Mouse (Mus musculus): ENCODE data around the gene Med20. TPM values are rescaled to one million over a fixed set of nuclear protein-coding genes. Genes with fewer than 3 reads are reported as not detected.

The Med20 gene
- total and polyA plus RNA-seq, 3 experiments: 45.7 to 62.6 TPM; not detected in 1

- peak; percentile 60 for DNase-seq (ENCODE audit: low read depth, low spot score)
- Histone ChIP-seq H3K4me1 (ENCODE audit: control insufficient read depth in 1 of 2, insufficient read depth in 2 of 2, low read length in 2 of 2) (peaks cover 20 to 61% of the 10 kb centered on the region in 2 experiments), H3K27me3 (ENCODE audit: control insufficient read depth in 1 of 2, insufficient read depth in 2 of 2, low read length in 2 of 2) (no peaks in the 10 kb centered on the region), H3K27ac (ENCODE audit: control insufficient read depth, low read depth, low read length) (peak overlapping the region; percentile 98), H3K9ac (ENCODE audit: control insufficient read depth, low read depth, low read length, poor library complexity, severe bottlenecking) (peak overlapping the region; percentile 92), H3K9me3 (replicated peaks; ENCODE audit: insufficient read depth, low read length) (no peaks in the 10 kb centered on the region), H3K4me3 (ENCODE audit: control insufficient read depth in 1 of 2, insufficient read depth in 1 of 2, low read depth in 2 of 2, low read length in 2 of 2) (peak overlapping the region; percentile 86 to 96), H3K79me2 (ENCODE audit: control insufficient read depth, insufficient read depth, low read length, poor library complexity) (peaks cover 28% of the 10 kb centered on the region), H3K36me3 (ENCODE audit: control insufficient read depth in 1 of 2, insufficient read depth in 2 of 2, low read length in 2 of 2) (peaks cover 0 to 53% of the 10 kb centered on the region in 2 experiments; a peak in 2 of 4 replicates)
- peak; percentile 38; the same call in 1 of the 2 replicates for TF ChIP-seq MXI1 (IDR thresholded peaks at IDR 0.05; ENCODE audit: low read depth, low read length)
- no peak for TF ChIP-seq ELF1 (IDR thresholded peaks at IDR 0.05; ENCODE audit: low read depth, low read length)
- no peak; the same call in 1 of the 2 replicates for TF ChIP-seq CHD1 (IDR thresholded peaks at IDR 0.05; ENCODE audit: low read depth, low read length)
- no peak for TF ChIP-seq ETS1 (IDR thresholded peaks at IDR 0.05; ENCODE audit: low read depth, low read length)
- TF ChIP-seq BHLHE40 (IDR thresholded peaks at IDR 0.05; ENCODE audit: borderline replicate concordance, low read depth, low read length): peak; percentile 18; the same call in 1 of the 2 replicates
- TF ChIP-seq EP300 (IDR thresholded peaks at IDR 0.05; ENCODE audit: low read depth in 1 of 2, low read length in 2 of 2): peak in 1 of 2 experiments; percentile 5; a peak in 1 of 4 replicates
These were observed 17.0 kb upstream of the Med20 start for GRCm38 (mm10) chr17:47594183-47594968.

- Histone ChIP-seq H3K4me1 (ENCODE audit: control insufficient read depth in 1 of 2, insufficient read depth in 2 of 2, low read length in 2 of 2) (peaks cover 20 to 67% of the 10 kb centered on the region in 2 experiments), H3K9ac (ENCODE audit: control insufficient read depth, low read depth, low read length, poor library complexity, severe bottlenecking) (peak overlapping the region; percentile 92), H3K9me3 (replicated peaks; ENCODE audit: insufficient read depth, low read length) (no peaks in the 10 kb centered on the region), H3K36me3 (ENCODE audit: control insufficient read depth in 1 of 2, insufficient read depth in 2 of 2, low read length in 2 of 2) (peaks cover 0 to 58% of the 10 kb centered on the region in 2 experiments; a peak in 2 of 4 replicates), H3K27ac (ENCODE audit: control insufficient read depth, low read depth, low read length) (peak overlapping the region; percentile 98), H3K79me2 (ENCODE audit: control insufficient read depth, insufficient read depth, low read length, poor library complexity) (peaks cover 28% of the 10 kb centered on the region), H3K4me3 (ENCODE audit: control insufficient read depth in 1 of 2, insufficient read depth in 1 of 2, low read depth in 2 of 2, low read length in 2 of 2) (peak overlapping the region; percentile 86 to 96), H3K27me3 (ENCODE audit: control insufficient read depth in 1 of 2, insufficient read depth in 2 of 2, low read length in 2 of 2) (no peaks in the 10 kb centered on the region)
- DNase-seq (ENCODE audit: low read depth, low spot score): peak; percentile 51
- TF ChIP-seq MEF2A (IDR thresholded peaks at IDR 0.05; ENCODE audit: extremely low read depth, insufficient replicate concordance, low read depth, low read length, poor library complexity, severe bottlenecking): no peak
- no peak for TF ChIP-seq E2F4 (IDR thresholded peaks at IDR 0.05; ENCODE audit: borderline replicate concordance, low read depth, low read length)
- TF ChIP-seq MAZ (IDR thresholded peaks at IDR 0.05; ENCODE audit: low read depth, low read length): no peak; the same call in 1 of the 2 replicates
- no peak for TF ChIP-seq ZC3H11A (IDR thresholded peaks at IDR 0.05; ENCODE audit: low read depth, low read length)
- no peak for TF ChIP-seq ZKSCAN1 (IDR thresholded peaks at IDR 0.05; ENCODE audit: low read depth, low read length)
- TF ChIP-seq KAT2A (conservative IDR thresholded peaks at IDR 0.05; ENCODE audit: low read depth, low read length): no peak
These were observed 16.5 kb upstream of the Med20 start for GRCm38 (mm10) chr17:47594969-47595247.
